Mouse (Mus musculus): Measurements from ENCODE around the gene Kcnip1. TPM values are rescaled to one million over a fixed set of nuclear protein-coding genes. Genes with fewer than 3 reads are reported as not detected.

The Kcnip1 gene
- total RNA-seq, 2 experiments from 2014 or later, result 28.1 TPM

DNA sequence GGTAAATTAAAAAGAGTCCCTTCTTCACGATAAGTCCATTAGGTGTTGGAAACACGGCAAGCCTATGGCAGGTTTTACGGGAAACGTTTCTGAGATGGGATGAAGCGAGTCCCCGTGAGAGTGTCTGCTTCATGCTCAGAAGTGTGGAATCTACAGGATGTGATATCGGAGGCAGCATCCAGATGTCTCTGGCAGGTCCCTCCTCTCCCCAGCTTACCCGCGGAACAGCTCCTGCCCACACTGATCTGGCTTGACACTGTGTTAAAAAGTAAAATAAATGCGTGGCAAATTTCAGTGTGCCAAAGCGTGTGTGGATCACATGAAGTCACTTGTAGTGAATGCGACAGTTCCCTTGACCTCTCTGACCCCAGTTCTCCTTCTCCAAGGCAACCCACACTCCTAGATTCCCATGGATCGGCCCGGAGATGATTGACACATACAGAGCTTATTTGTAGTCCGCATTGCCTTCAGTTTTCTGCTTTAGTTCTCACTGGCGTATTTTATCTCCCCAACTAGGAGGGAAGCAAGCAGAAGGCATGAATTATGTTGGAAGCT is 231.7 kb downstream of the Kcnip1 start:
- peak in 1 of 2 experiments; percentile 24 for DNase-seq (ENCODE audit: extremely low spot score in 1 of 2, low spot score in 2 of 2)
- TF ChIP-seq CTCF (IDR thresholded peaks at IDR 0.05), result no peak

DNA sequence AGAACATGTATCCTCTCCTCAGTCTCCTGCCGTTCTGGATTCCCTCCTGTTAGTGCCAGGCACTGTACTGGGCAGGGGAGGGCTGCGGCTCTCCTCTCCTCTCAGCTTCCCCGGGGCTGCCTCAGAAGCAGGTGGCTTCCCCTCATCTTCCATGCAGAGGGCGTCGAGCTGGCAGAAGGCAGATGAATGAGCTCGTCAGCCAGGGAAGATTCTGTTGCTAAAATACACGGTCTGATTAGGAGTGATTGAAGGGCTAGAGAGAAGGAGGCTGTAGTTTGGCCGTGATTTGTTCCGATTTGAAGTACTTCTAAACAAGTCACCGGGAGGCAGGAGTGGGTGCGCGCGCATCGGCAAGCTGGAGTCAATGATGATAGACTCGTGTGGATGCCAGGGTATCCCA is 236.3 kb downstream of the Kcnip1 start:
- peak in 1 of 2 experiments; percentile 23 for DNase-seq (ENCODE audit: extremely low spot score in 1 of 2, low spot score in 2 of 2)
- no peak for TF ChIP-seq CTCF (IDR thresholded peaks at IDR 0.05)
- no peak overlapping the region for H3K4me3 ChIP-seq
- intact Hi-C loops (cut with DNase I), result no loop called here
- no peak overlapping the region for H3K27ac ChIP-seq

More for the DNA sequence above, 231.7 kb downstream of the Kcnip1 start:
- Histone ChIP-seq H3K27ac (no peak overlapping the region), H3K4me3 (no peak overlapping the region)
- intact Hi-C loops (cut with DNase I), result no loop called here

DNA sequence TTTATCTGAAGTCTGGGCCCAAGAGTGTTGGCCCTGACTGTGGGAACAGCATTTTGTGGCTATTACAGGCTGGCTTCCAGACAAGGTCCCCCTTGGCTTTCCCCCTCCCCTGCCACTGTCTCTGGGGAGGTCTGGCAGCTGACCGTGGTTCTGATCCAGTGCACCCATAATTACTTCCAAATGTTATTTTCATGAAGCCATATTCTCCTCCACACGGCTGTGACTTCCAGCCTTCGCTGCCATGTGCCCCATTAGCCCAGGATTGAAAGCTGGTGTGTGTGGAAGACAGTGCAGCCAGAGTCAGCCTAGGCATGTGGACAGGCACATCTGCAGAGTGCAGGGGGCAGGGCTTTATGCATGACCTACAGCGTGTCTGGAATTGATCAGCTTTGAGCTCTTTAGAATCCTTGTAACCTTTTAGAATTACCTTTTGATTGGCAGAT is 240.5 kb downstream of the Kcnip1 start:
- intact Hi-C loops (cut with DNase I), result no loop called here
- Histone ChIP-seq H3K4me3 (no peak overlapping the region), H3K27ac (no peak overlapping the region)
- no peak for TF ChIP-seq CTCF (IDR thresholded peaks at IDR 0.05)
- no peak for DNase-seq (ENCODE audit: extremely low spot score in 1 of 2, low spot score in 2 of 2)

DNA sequence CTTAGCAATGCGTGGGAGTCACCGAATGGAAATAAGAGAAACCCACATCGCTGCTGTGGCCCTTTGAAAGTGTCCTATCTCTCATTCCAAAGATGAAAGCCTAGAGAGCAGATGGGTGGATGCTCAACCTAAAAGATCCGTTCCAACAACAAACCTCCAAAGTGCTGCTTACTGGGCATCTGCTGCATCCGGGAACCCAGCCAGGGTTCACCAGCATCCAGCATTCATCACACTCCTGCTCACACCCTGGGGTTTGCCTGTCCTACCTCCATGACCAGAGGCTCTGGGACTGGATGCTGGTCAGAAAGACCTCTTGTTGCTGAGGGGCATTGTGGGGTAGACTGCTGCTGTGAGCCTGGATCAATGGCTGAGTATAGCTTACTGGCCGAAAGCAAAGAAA is 241.4 kb downstream of the Kcnip1 start:
- no peak for TF ChIP-seq CTCF (IDR thresholded peaks at IDR 0.05)
- intact Hi-C loops (cut with DNase I), result no loop called here
- Histone ChIP-seq H3K4me3 (no peak overlapping the region), H3K27ac (no peak overlapping the region)
- DNase-seq (ENCODE audit: extremely low spot score in 1 of 2, low spot score in 2 of 2), result no peak

DNA sequence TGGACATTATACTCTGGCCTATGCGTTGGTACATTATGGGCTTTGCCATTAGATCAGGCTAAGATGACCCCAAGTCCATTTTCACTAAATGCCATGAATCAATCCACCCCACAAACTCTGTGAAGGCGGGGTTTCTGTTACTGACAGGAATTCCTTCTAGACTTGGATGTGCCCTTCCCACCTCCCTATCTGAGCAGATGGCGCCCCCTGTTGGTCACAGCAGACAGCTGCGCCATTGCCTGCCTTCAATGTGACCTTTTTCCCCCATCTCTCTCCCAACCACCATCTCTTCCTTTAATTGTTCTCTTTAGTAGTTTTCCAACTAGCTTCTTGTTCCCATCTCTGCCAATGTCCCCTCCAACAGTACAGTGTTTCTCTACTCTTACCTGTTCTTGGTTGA is 243.0 kb downstream of the Kcnip1 start:
- H3K27ac ChIP-seq, result no peak overlapping the region
- peak; percentile 41 for TF ChIP-seq CTCF (IDR thresholded peaks at IDR 0.05)
- intact Hi-C loops (cut with DNase I), result no loop called here
- no peak overlapping the region for H3K4me3 ChIP-seq
- DNase-seq (ENCODE audit: extremely low spot score in 1 of 2, low spot score in 2 of 2), result no peak

DNA sequence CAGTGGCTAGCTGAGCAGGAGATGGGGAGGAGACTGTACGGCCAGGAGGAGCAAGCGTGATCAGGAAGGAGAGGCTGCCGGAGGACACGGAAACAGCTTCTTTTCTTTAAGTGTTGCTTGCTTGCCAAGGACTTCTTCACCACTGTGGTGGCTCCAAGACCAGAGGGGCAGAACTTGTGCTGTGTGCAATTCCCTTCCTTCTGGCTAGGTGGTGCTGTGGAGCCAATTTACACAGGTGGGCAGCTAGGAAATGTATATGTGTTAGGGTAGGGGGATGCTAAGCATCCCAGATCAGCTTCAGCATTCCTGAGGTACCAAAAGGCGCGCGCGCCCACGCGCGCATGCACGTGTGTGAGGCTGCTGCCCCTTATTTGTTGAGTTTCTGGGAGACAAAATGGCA is 243.5 kb downstream of the Kcnip1 start:
- TF ChIP-seq CTCF (IDR thresholded peaks at IDR 0.05), result peak; percentile 38
- Histone ChIP-seq H3K4me3 (no peak overlapping the region), H3K27ac (no peak overlapping the region)
- intact Hi-C loops (cut with DNase I), result no loop called here
- no peak for DNase-seq (ENCODE audit: extremely low spot score in 1 of 2, low spot score in 2 of 2)

DNA sequence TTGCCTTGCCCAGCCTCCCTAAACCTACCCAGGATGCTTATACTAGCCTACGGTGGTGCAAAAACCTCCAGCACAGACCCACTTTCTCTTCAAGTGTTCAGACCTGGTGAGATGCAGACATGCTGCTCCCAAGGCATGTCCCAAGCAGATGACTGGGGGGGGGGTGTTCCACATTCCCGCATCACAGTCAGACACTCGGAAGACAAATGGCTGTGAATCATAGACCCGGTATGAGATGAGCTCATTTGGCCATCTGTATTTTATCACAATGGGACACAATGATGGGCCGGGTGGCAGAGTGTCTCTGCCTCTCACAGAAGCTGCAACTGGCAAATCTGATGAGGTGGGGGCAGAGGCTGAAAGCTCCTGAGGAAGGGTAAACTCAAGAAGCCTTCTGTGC is 244.2 kb downstream of the Kcnip1 start:
- intact Hi-C loops (cut with DNase I), result no loop called here
- no peak overlapping the region for H3K27ac ChIP-seq
- TF ChIP-seq CTCF (IDR thresholded peaks at IDR 0.05), result no peak
- no peak overlapping the region for H3K4me3 ChIP-seq
- no peak for DNase-seq (ENCODE audit: extremely low spot score in 1 of 2, low spot score in 2 of 2)

DNA sequence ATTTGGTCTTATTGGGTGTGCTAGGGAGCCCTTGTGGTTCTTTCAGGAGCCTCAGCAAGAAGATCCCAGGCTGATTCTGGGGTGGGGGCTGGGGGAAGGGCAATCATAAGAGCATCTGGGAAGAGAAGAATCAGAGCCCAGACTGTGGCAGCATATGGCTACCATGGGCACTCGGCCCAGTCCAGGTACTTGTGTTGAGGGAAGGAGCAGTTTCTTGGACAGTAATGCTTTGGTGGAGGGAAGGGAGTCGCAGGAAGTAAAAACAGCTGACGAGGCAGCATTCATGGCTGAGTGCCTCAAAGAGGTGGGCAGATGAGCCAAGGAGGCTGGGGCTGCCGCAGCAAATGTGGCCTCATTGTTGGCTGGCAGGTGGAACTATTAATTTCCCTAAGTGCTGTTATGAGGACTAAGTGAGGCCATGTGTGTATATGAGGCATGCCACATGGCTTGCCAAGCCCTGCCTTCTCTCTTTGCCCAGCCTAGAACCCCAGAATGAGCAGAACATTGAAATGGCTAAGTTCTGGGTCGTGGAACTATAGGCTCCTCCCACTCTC is 245.5 kb downstream of the Kcnip1 start:
- H3K27ac ChIP-seq, result no peak overlapping the region
- DNase-seq (ENCODE audit: extremely low spot score in 1 of 2, low spot score in 2 of 2), result peak in 1 of 2 experiments; percentile 27
- no peak for TF ChIP-seq CTCF (IDR thresholded peaks at IDR 0.05)
- H3K4me3 ChIP-seq, result no peak overlapping the region
- intact Hi-C loops (cut with DNase I), result no loop called here

DNA sequence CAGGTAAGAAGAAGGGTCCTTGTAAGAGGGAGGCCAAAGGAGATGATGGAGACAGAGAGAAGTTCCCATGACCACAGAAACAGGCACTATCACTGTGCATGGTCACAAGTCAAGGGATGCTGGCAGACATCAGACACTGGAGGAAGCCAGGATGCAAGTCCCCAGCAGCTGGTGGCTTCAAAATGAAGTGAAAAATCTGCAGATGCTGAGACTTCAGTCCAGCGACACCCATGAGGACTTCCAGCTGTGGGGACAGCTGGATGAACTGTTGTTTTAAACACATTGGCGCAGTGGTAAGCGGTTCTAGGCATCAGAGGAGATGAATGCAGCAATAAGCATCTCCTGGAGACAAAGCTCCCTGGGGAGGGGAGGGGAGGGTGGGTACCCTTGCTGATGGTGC is 246.6 kb downstream of the Kcnip1 start:
- Histone ChIP-seq H3K4me3 (no peak overlapping the region), H3K27ac (no peak overlapping the region)
- intact Hi-C loops (cut with DNase I), result no loop called here
- no peak for DNase-seq (ENCODE audit: extremely low spot score in 1 of 2, low spot score in 2 of 2)
- TF ChIP-seq CTCF (IDR thresholded peaks at IDR 0.05), result no peak

DNA sequence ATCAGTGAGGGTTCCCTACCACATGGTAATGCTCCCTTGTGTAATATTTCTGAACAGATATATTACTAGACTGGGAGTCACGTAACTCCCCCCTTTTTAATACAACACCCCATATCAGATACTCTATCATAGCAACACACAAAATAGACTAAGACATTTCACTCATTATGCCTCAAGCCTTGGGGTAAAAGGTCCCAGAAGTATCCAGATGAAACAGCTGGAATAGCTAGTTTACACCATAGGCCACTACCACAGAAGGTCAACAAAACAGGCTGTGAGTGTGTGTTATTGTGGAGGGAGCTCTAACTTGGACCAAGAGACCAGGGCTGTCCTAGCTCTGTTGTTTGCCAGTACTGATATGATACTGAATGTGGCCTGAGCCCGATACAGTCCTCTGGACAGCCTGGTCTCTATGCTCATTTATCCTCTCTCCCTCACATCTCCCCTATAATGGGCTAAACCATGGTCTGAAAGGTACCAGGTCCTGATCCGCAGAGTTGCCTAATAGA is 247.1 kb downstream of the Kcnip1 start:
- intact Hi-C loops (cut with DNase I), result no loop called here
- Histone ChIP-seq H3K27ac (no peak overlapping the region), H3K4me3 (no peak overlapping the region)
- DNase-seq (ENCODE audit: extremely low spot score in 1 of 2, low spot score in 2 of 2), result no peak
- TF ChIP-seq CTCF (IDR thresholded peaks at IDR 0.05), result no peak

DNA sequence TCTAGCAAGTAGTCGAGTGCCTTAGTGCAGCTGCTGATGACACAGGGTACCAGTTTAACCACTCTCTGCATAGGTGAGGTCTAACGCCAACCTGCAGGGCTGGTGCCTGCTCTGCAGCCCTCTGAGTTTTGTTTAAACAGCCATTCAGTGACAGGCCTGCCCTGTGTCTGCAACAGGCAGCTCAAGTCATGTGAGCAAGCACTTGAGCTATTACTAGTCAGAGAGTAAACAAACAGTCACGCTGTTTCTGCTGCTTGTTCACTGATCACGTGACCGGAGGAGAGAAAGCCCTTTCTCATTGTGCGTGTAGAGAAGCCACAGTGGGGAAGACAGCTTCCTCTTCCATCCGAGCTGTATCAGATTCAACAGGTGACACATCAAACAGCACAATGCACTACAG is 248.5 kb downstream of the Kcnip1 start:
- H3K4me3 ChIP-seq, result no peak overlapping the region
- no peak overlapping the region for H3K27ac ChIP-seq
- intact Hi-C loops (cut with DNase I), result no loop called here
- DNase-seq (ENCODE audit: extremely low spot score in 1 of 2, low spot score in 2 of 2), result no peak
- TF ChIP-seq CTCF (IDR thresholded peaks at IDR 0.05), result no peak

DNA sequence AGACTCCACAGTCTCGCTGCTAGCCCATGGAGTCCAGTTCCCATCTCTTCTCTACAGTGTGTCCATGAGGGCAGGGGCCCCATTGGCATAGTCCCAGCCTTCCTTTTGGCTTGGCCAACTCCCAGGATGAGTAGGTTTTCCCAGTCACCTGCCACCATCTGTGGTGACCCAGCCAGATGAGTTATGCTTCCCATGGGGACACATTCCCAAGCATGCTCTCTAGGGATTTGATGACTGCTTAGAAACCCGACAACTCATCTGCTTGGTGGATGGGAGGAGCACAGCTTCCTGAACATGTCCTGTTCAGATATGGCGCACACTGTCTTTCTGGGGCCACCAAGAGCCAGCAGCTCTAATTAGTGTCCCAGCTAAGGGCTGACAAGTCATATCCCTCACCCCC is 252.8 kb downstream of the Kcnip1 start:
- no peak for TF ChIP-seq CTCF (IDR thresholded peaks at IDR 0.05)
- DNase-seq (ENCODE audit: extremely low spot score in 1 of 2, low spot score in 2 of 2), result no peak
- intact Hi-C loops (cut with DNase I), result no loop called here
- no peak overlapping the region for H3K4me3 ChIP-seq
- H3K27ac ChIP-seq, result no peak overlapping the region

DNA sequence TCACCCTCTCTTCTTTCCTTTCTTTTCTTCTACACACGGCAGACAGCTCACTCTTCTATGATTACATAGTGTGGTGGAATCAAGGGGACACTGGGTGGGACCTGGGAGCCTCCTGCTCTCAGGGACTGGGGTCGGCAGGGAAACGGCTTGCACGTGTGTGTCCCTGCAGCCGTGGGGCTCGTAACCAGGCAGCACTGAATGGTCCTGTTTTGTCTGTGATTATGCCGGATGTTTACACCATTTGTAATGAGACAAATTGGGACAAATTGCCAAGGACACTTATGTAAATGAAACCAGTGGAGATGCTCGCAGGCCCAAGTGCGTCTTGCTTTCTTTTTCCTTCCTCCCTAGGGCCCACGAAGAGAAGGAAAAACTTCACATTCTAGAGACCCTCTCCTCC is 256.5 kb downstream of the Kcnip1 start:
- H3K4me3 ChIP-seq, result no peak overlapping the region
- no peak overlapping the region for H3K27ac ChIP-seq
- no peak for TF ChIP-seq CTCF (IDR thresholded peaks at IDR 0.05)
- DNase-seq (ENCODE audit: extremely low spot score in 1 of 2, low spot score in 2 of 2), result no peak
- intact Hi-C loops (cut with DNase I), result no loop called here

Measured in left cerebral cortex, adult 2 months (tissue).